Mouse (Mus musculus) hematopoietic stem cell, adult 5-6 weeks (primary cell): ENCODE measurements around the gene B3gat2. TPM values are rescaled to one million over a fixed set of nuclear protein-coding genes. Genes with fewer than 3 reads are reported as not detected.

ENCODE experiments used
- ATAC-seq, 2 experiments: fragments of 125-278 bp in 1 of 2; replicated peaks in 1 of 2; 2 replicates each; pipeline ENCODE4 v1.8.0; 2016 to 2017; ENCODE audit warnings: inconsistent platforms in 2 of 2, mild to moderate bottlenecking in 2 of 2, moderate number of reproducible peaks in 2 of 2, low read depth in 1 of 2, moderate TSS enrichment in 1 of 2; ENCODE audit not compliant: low FRiP score in 2 of 2, poor library complexity in 2 of 2, severe bottlenecking in 2 of 2, insufficient read depth in 1 of 2, low TSS enrichment in 1 of 2
- total RNA-seq: library from RNA; stranded (forward); fragments of 172-1452, 232-1000 nt; gene quantifications from 2 replicates; pipeline ENCODE4 v1.2.3, GENCODE M21; 2017

Gene B3gat2
- total RNA-seq, 1 experiment from 2014 or later = not detected

DNA sequence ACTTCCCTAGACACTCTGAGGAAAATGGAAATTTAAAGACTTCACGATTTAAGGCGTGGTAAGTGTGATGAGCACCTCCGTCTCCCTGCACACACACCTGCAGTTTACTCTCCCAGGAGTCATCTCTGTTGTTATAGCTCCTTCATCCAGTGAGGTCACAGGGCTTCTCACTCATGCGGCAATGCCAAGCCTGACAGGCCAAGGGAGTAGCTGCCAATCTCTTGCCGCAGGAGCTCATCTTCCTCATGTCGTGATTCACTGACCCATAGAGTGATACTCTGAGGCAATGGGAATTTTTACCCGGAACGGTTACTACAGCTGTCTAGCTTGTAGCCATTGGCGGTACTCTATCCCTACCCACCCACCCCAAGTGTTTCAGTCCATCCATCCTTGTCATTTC lies 36.8 kb downstream of the B3gat2 start:
- no peak for ATAC-seq

DNA sequence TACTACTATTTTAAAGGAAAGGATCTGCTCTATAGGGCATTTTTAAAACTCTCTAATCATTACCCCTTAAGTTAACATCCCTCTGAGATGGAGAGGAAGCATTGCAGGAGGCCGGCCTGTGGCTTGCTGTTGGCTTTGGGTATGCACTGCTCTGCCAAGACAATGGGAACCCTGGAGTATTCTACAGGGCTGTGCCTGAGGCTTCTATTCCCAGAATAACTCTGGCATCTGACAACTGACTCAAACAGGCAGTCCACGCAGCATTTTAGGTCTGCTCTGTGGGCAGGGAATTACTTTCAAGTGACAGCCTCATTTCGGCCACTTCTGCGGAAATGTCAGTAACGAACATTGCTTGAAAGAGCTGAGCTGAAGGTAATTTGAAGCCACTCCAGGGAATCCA lies 60.1 kb downstream of the B3gat2 start:
- ATAC-seq = no peak

DNA sequence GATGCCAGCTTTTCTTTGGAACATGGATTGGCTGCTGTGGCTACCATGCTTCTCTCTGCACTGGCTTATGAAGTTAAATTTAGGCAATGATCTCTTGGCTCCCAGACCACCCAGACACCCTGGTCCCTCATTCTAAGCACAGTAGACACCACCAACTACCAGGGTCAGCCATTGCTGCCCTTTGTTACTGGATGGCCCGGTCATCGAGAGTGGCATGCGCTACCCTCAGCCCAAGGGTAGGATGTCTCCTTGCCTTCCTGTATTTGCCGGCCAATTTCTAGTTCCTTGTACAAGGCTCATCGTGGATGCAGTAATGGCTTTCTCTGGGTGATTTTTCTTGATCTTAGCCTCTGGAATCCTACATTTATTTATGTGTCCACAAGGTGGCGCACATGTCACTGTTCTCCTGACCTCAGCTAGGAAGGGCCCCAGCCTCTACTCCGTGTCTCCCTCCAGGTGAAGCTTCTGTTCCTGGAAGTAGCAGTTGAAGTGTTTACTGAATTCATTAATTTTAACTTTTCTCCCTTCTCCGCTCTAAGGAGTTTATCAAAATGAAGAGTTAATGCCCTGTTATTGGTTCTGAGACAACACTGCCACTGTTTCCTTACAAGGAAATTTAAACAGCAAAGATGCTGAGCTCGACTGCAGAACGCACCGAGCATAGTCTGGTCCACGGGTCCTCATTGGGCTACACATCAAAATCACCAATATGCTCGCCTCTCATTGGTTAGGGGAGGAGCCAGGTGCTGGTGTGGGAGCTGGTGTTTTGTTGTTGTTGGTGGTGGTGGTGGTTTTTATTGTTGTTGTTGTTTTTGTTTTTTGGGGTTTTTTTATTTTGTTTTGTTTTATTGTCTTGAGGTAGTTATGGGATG lies 65.6 kb downstream of the B3gat2 start:
- ATAC-seq = peak; percentile 77 to 78

DNA sequence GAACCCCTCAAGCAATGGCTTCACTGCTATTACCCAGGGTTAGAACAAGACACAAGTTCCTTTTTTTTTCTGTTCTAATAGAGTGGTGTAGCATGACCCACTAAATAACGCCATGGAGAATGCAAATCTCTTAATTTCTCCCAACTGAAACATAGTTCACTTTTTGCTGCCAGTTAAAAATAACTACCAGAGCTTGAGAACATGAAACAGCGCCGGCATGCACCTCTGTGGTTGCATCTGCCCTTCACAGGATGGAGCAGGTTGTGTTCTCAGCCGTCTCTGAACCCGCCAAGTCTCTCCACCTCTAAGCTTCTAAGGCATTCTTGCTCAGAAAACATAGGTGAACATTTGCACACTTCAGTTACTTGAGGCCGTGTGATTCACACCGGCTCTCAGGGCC lies 72.7 kb downstream of the B3gat2 start:
- no peak for ATAC-seq

DNA sequence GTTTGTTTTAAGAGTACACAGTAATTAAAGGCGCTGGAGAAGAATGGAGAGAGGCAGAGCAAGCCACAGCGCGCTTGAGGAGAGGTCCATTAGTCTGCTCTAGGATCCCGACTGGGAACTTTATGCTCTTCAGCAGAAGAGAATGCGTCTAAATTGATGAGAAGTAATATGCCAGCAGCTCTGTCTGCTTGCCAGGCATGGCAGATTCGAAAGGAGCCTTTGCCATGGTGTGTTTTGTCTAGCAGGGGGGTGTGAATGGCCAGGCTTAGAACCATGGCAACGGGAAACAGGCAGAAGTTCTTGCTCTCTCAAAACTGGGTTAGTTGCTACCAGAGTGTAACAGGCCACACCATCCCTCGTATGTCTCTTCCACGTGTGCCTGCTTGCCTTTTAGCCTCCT lies 73.3 kb downstream of the B3gat2 start:
- no peak for ATAC-seq

DNA sequence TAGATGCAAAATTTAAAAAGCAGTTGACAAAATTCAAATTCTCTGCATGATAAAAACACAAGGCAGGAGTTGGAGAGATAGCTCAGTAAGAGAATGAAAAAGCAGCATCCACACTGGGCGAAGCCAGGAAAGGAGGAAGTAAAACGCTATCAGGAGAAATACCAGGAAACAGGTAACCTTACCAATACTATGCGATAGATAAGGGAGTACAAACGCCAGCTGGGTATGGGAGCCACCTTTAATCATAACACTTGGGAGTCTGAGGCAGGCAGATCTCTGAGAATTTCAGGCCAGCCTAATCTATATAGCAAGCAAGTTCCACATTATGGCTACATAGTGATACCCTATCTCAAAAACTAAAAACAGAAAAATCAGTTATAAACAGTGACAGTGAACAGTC lies 75.1 kb downstream of the B3gat2 start:
- ATAC-seq = no peak

DNA sequence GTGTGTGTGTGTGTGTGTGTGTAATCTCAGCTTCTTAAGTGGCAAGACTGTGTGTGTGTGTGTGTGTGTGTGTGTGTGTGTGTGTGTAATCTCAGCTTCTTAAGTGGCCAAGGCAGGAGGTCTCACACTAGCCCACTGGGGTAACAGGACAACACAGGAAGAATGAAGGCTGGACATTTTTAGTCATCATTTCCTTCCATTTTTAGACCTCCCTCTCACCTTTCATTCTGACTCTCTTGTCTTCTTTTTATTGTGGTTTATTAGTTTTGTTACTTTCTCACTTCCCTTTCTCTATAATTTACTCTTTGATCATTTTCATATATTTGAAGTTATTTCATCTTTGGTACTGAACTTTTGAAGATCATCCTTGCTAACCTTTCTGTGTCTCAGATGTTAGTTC lies 79.4 kb downstream of the B3gat2 start:
- no peak for ATAC-seq

DNA sequence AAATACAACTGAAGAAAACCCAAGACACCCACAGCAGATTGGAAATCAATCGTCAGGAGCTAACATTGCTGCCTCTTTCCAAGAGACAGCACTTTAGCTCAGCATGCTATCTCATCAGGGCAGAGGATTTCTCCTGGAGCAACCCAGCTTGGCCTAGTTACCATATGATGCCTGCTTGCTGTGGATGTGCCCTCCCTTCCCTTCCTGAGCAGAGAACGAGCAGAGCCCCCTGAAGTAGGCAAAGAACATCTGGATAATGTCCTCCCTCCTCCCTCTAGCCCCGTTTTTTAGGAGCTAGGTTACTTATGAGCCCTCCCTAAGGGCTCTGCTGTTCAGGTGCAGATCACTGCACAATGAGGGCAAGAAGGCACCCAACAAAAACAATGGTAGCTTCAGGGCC lies 81.1 kb downstream of the B3gat2 start:
- ATAC-seq = no peak

DNA sequence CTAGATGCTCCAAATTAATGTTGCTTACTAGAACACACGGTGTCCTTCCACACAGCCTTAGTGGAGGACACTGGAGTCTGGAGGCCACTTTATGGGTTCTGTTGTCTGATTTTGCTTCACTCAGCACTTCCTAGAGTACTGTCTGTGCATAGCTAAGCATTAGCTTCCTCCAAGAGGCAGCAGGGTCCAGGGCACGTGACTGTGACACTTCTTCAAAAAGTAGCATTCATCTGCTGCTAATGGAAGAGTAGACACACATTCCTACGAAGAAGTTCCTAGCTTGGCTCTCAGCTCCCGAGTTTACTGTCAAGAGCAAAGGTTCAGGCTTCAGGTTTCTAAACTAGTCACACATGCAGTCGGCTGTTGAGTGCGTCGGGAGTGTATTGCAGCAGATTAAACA lies 82.2 kb downstream of the B3gat2 start:
- ATAC-seq = no peak

DNA sequence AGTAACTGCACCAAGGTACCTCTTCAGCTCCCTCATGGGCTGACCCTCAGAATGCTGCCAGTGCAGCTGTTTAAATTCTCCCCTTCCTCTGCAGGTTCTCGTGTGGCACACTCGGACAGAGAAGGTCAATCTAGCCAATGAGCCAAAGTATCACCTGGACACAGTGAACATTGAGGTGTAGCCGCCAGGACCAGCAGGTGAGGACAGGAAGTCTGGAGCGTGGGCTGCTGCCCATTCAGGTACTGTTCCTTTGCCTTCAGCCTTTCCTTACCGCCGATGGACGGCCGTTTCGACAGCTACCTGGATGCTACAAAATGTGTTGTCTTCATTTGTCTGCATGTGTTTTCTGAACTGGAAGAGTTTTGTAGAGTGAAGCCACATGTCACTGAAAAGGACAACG lies 83.5 kb downstream of the B3gat2 start:
- ATAC-seq = no peak

DNA sequence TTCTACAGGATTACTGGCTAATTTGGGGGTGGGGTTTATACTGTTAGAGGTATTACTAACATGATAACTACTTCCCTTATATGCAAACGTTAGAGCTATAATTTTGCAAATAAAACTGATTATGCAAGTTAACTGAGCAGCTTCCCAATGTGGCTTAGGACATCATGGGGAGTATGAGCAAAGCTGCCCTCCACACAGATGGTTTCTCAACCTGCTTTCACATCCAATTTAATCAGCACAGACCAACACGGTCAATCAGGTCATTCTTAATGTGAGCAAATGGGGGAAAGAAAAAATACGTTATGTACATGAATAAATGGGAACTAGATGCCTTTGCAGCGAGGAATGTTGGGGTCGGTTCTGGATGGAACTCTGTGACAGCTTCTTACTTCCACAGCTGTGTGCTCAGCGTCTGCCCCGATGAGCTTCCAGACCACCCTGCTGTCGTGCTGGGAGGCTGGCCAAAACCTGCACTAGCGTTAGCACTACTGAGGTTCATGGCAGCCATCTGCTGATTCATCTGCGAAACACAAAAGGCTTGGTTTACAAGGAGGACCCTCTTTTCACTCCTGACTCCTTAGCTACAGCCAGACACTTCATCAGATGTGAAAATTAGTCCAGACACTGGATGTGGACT lies 84.6 kb downstream of the B3gat2 start:
- no peak for ATAC-seq

DNA sequence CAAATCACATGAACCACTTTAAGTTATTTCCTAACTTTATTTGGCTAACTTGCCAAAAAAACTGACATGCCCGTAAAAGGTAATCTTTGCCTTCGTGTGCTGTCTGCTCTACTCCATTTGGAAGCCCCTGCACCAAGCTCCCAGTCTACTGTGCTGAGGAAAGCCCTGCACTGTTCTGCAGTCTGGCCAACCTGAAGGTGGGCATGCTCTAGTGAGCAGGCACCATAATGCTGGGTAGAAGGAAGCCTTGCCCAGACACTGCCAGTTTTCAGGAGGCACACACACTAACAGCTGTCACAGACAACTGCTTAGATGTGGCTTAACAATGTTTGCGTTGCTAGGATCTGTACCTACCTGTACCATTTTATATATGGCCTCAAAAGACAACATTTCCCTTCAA lies 94.1 kb downstream of the B3gat2 start:
- ATAC-seq = no peak

DNA sequence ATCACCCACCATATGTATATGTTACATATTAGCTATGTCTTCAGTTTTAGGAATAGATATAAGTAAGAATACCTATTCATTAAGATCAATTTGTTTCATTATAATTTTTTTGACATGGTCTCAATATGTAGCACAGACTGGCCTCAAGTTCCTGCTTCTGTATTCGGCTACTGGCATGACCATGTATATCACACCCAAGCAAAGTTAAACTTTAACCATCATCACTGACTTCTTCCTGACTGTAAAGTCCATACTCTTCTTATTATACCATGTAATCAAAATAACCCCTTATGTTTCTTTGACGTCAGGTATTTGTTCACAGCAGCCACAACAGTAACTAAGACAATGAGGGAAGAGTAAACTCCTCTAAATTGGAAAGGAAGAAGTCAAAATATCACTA lies 99.4 kb downstream of the B3gat2 start:
- ATAC-seq = no peak

DNA sequence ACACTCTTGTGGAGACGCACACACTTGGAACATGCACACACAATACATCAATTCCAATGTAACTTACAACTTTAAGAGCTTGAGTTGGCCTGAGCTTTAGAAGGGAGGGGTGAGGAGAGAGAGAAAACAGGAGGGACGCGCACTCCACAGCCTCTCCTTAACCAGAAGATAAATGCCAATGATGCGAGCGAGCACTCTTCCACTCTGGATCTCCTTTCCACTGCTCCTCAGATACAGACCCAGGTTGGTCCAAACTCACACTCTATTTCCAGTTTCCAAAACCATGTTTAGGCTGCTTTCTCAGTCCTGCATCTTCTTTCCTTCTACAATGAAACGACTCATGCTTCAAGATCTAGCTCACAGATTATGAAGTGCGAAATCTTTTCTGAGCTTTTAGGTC lies 104.0 kb downstream of the B3gat2 start:
- ATAC-seq = no peak

DNA sequence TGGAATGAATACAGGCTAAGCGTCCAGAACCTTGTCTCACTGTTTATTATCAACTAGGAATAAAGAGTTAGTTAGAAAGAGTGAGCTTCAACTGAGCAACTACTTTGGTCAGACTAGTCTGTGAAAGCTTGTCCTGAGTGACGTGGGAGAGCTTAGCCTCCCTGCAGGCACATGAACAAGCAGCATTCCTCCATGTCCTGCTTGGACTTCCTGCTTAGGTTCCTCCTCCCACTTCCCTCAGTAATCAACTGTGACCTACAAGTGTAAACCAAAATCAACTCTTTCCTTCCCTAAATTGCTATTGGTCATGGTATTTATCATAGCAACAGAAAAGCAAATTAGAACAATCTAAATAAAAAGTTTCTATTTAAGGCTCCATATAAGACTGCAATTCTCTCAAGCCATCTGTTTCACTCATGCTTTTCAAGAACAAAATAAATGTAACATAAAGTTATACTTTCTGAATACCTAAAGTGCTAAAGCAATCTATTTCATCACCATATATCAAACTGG lies 105.9 kb downstream of the B3gat2 start:
- peak; percentile 46 to 53; a peak in 2 of 4 replicates for ATAC-seq

DNA sequence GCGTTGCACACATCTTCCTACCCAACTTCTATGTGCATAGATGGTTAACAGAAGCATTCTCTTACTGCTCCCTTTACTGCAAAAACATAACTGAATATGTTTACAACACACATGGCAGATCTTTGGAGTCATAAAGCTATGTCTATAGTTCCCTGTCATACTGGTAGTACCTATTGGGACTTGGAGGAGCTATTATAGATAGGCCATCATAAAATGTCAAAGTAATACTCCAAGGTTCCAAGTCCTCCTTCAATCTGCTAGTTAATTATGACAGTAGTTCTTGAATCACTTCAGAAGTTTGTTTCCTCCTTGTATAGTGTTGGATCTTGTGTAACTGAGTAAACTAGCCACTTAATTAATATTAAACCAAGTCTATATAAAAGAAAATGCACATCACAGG lies 110.6 kb downstream of the B3gat2 start:
- ATAC-seq = no peak

DNA sequence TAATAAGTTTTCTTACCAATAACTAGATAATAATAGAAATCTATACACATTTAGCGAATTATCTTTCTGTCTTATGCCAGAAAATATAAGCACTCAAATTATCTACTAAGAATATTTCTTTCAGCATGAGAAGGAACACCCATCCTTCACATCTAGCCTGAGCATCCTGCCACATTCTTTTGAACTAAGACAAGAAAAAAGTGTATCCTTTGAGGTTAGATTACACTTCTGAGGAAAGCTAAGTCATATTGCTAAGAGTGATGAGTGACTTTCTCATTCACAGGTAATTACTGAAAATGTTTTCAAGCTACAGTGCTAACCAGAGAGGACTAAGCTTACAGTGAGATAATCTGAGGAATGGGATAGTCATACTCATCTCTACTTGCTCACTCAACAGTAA lies 121.1 kb downstream of the B3gat2 start:
- ATAC-seq = no peak

DNA sequence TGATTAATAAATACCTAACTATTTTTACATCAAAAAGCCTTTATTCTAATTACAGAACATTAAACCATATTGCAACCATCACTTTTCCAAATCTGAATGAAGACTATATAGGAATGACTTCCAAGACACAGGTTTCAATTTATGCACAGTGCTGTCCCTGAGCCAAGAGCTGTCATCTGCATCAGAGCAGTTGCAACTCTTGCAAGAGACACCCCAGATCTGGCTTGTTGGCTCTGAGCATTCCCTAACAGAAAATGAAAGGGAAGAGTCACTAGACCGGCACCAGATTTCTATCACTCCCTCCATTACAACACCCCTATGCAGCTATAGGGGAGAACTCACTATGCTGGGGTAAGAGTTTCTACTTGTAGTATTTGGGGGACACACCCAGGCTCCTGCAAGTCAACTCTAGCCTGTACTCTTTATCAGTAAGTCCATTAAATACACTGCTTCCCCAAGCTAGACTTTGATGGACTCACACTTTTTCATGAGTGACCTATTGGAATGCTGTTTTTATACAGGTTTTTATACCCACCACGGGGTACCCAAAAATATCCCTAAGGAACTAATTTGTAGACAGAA lies 122.6 kb downstream of the B3gat2 start:
- ATAC-seq = no peak
